Mouse (Mus musculus) olfactory bulb, adult 2 months (tissue): ENCODE data around the gene Gm10491.

Experiments
- CTCF ChIP-seq: fragments of 200-500 bp; IDR thresholded peaks from 2 replicates; pipeline ENCODE4 v1.5.1; 2012; ENCODE audit warnings: low read depth, mild to moderate bottlenecking, low read length, moderate library complexity; ENCODE audit not compliant: insufficient read depth
- POLR2A ChIP-seq: fragments of 200-500 bp; IDR thresholded peaks from 2 replicates; pipeline ENCODE4 v1.6.1; 2012; ENCODE audit warnings: mild to moderate bottlenecking, low read depth, low read length, moderate library complexity; ENCODE audit not compliant: insufficient read depth

DNA sequence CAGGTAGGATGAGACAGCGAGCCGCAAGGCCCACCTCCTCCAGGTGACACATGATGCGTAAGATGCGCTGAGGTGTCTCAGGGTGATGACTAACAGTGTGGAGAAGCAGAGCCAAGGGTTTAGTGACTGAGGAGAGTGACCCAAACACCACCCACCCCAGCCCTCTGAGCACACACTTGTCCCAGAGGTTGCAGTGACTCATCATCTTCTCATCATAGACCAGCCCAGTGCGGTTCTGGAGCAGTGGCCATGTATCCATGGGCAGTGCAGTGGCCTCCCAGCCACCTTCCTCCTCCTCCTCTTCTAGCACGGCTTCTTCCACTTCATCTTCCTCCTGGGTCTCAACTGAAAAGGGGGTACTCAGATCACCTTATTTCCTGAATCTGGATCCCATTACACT lies 30.0 kb upstream of the Gm10491 start:
- no peak for TF ChIP-seq CTCF
- no peak for TF ChIP-seq POLR2A
